Mouse (Mus musculus) Patski (cell line): ENCODE data around the gene Ncmap. TPM values are rescaled to one million over a fixed set of nuclear protein-coding genes. Genes with fewer than 3 reads are reported as not detected.

Experiments used
- ATAC-seq: fragments of 100-300 bp; one replicate; pipeline ENCODE4 v1.8.0; 2021
- CTCF ChIA-PET: fragments of 350-600 bp; sonication (Branson Sonifier 250); formaldehyde crosslinking; loops from one replicate; lab custom pipeline; 2022; ENCODE audit warnings: inconsistent platforms; lab: Charles Lee
- POLR2A ChIA-PET: fragments of 350-600 bp; sonication (Branson Sonifier 250); formaldehyde crosslinking; loops from one replicate; lab custom pipeline; 2022; ENCODE audit warnings: antibody characterized with exemption, inconsistent platforms; lab: Charles Lee
- DNase-seq: peaks from one replicate; pipeline ENCODE4 v3.0.0-alpha.2; 2011; ENCODE audit warnings: low read depth, low spot score
- H3K27me3 ChIP-seq: fragments of 371-371 bp; one replicate; pipeline ENCODE4 v1.5.1; 2021
- CTCF ChIP-seq: fragments of 100-300 bp; IDR thresholded peaks from one replicate; pipeline ENCODE4 v1.5.1; 2021
- in situ Hi-C: fragments of 300-500 bp; cut with MboI; formaldehyde crosslinking; loops from 3 replicates; pipeline ENCODE4 v1.11.1; 2018; ENCODE audit warnings: low pct_unique_long_range_greater_than_20kb, mixed read lengths
- polyA plus RNA-seq: library from polyadenylated mRNA; unstranded; gene quantifications from one replicate; pipeline ENCODE4 v1.2.3, GENCODE M21; 2021

The Ncmap gene
- polyA plus RNA-seq, 1 experiment from 2014 or later, result not detected

- no peak for TF ChIP-seq CTCF
- CTCF ChIA-PET, result no interaction called here
- in situ Hi-C loops, result no loop called here
Observed at GRCm38 (mm10) chr4:135404916-135405315, 6.9 kb upstream of the Ncmap start.

DNA sequence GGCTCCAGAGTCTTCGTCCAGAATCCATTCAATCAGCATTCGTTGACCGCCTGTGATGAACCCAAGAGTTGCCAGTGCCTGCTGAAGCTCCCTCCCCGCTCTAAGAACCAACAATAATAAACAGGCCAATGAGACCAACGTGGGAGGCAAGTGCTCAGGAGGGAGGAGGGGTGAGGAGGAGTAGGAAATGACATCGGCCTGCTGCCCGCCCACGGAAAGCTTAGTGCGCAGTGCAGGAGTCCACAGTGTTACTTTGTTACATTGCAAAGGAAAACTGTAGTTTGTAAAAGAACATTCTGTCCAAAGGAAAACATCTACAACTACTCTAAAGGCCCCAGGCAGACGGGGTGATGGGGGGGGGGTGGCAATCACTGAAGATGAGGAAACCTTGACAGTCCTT lies 6.0 kb upstream of the Ncmap start:
- DNase-seq (no peak), ATAC-seq (no peak)
- in situ Hi-C loops, result no loop called here
- CTCF ChIA-PET, result interaction anchor here (1.0 to 3.3 kb wide), 2 partner anchors 7 to 21 kb away, joined by 6 to 9 read pairs; no protein-coding TSS in a partner anchor
- POLR2A ChIA-PET, result no interaction called here
- no peak for TF ChIP-seq CTCF
- H3K27me3 ChIP-seq, result no peaks in the 10 kb centered on the region

More at GRCm38 (mm10) chr4:135404916-135405315, 6.9 kb upstream of the Ncmap start:
- DNase-seq (no peak), ATAC-seq (no peak)
- H3K27me3 ChIP-seq, result no peaks in the 10 kb centered on the region
- POLR2A ChIA-PET, result no interaction called here

GRCm38 (mm10) chr4:135401881-135402280 lies 3.9 kb upstream of the Ncmap start:
- TF ChIP-seq CTCF, result no peak

DNA sequence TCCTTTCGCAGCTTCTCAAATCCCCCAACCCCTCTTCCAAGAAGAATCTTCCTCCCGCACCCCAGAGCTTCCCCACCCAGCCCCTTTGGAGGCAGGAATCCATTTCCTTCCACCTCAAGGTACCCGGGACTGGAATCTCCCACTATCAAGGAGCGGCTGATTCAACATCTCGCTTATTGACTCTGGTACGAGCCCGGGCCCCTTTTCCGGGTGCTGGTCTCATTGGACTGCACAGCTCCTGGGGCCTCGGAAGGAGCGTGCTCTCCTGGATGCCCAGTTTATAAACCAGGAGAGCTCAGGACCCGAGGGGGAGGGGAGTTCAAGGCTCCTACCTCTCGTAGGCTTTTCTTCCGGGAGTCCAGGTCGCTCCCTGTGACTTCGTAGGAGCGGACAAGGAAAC lies 476 bp downstream of the Ncmap start:
- in situ Hi-C loops, result no loop called here
- DNase-seq (no peak), ATAC-seq (no peak)
- CTCF ChIA-PET, result interaction anchor here (1.3 kb wide), 2 partner anchors 14 to 15 kb away, joined by 4 to 5 read pairs; no protein-coding TSS in a partner anchor
- POLR2A ChIA-PET, result no interaction called here
- H3K27me3 ChIP-seq, result no peaks in the 10 kb centered on the region
- no peak for TF ChIP-seq CTCF

More at GRCm38 (mm10) chr4:135401881-135402280, 3.9 kb upstream of the Ncmap start:
- H3K27me3 ChIP-seq, result no peaks in the 10 kb centered on the region
- CTCF ChIA-PET, result interaction anchor here (1.3 to 3.3 kb wide), 2 partner anchors 10 to 19 kb away, joined by 3 to 9 read pairs; no protein-coding TSS in a partner anchor
- no peak for ATAC-seq
- POLR2A ChIA-PET, result no interaction called here
- no peak for DNase-seq
- in situ Hi-C loops, result no loop called here

- in situ Hi-C loops, result no loop called here
- no peak for DNase-seq
- H3K27me3 ChIP-seq, result no peaks in the 10 kb centered on the region
- TF ChIP-seq CTCF, result no peak
- CTCF ChIA-PET, result interaction anchor here (1.3 kb wide), 1 partner anchor 16 kb away, joined by 4 read pairs; no protein-coding TSS in a partner anchor
- ATAC-seq, result no peak
- POLR2A ChIA-PET, result no interaction called here
Observed at GRCm38 (mm10) chr4:135396303-135396702, 1.7 kb downstream of the Ncmap start.

DNA sequence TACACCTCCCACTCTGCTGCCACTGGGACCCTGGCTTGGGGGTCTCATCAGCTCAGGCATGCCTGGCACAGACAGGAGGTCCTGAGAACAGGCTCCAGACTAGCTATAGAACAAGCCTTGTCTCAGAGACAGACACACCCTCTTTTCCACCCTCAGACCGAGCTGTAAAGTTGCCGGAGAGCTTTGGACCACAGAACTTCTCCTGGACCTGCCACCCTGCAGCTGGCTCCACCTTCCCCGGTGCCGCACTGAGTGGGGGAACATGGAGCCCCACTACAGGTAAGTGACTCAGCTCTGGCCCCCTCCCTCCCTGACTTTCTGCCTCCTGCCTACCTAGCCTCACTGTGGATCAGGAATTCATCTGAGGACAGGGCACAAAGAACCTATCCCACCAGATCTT lies 2.7 kb downstream of the Ncmap start:
- no peaks in the 10 kb centered on the region for H3K27me3 ChIP-seq
- ATAC-seq (no peak), DNase-seq (no peak)
- no peak for TF ChIP-seq CTCF
- CTCF ChIA-PET, result interaction anchor here (0.9 kb wide), 1 partner anchor 121 kb away, joined by 3 read pairs; no protein-coding TSS in a partner anchor
- in situ Hi-C loops, result no loop called here
- POLR2A ChIA-PET, result no interaction called here

GRCm38 (mm10) chr4:135394666-135395065 lies 3.4 kb downstream of the Ncmap start:
- ChIA-PET CTCF (interaction anchor here (0.9 kb wide), 1 partner anchor 122 kb away, joined by 3 read pairs; no protein-coding TSS in a partner anchor), POLR2A (no interaction called here)
- TF ChIP-seq CTCF, result no peak
- in situ Hi-C loops, result no loop called here
- no peak for ATAC-seq
- H3K27me3 ChIP-seq, result no peaks in the 10 kb centered on the region
- no peak for DNase-seq

- ChIA-PET POLR2A (no interaction called here), CTCF (interaction anchor here (1.7 kb wide), 1 partner anchor 18 kb away, joined by 7 read pairs; no protein-coding TSS in a partner anchor)
- in situ Hi-C loops, result no loop called here
Observed at GRCm38 (mm10) chr4:135393381-135393780, 4.6 kb downstream of the Ncmap start.

DNA sequence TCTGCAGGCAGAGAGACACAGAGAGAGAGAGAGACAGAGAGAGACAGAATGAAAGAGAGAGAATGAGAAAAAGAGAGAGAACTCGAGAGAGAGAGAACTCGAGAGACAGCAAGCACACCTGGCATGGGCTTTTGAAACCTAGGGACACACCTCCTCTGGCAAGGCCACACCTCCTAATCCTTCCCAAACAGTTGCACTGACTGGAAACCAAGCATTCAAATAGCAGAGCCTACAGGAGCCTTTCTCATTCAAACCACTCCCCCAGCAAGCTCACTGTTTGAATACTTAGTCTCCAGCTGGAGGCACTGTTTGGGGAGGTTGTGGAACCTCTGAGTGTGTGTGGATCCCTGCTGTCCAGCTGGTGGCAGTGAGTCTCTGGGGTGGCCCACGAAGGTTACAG lies 5.2 kb downstream of the Ncmap start:
- CTCF ChIA-PET, result interaction anchor here (1.7 kb wide), 1 partner anchor 19 kb away, joined by 7 read pairs; no protein-coding TSS in a partner anchor
- no peak for ATAC-seq
- in situ Hi-C loops, result no loop called here

More at GRCm38 (mm10) chr4:135393381-135393780, 4.6 kb downstream of the Ncmap start:
- no peak for DNase-seq
- no peak for TF ChIP-seq CTCF
- ATAC-seq, result no peak
- no peaks in the 10 kb centered on the region for H3K27me3 ChIP-seq

DNA sequence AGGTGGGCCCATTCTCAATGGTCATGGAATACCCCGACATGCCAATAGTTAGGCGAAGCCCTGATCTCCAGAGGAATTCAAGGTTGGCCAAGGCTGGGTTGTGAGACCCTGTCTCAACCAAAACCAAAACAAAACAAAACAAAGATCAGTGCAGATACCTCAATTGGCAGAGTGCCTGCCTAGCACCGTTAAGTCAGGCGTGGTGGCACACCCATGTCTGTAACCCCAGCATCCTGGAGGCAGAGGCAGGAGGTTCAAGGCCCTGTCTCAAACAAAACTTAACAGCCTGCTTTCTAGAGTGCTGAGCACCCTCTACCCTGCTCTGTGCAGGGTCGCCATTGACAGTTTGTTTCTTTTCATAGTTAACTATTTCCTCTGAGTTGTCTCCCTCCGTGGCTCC lies 7.0 kb downstream of the Ncmap start:
- CTCF ChIA-PET, result no interaction called here
- in situ Hi-C loops, result no loop called here
- no peak for DNase-seq
- POLR2A ChIA-PET, result no interaction called here
- no peak for ATAC-seq
- no peaks in the 10 kb centered on the region for H3K27me3 ChIP-seq
- TF ChIP-seq CTCF, result no peak

More for the DNA sequence above, 5.2 kb downstream of the Ncmap start:
- DNase-seq, result no peak
- TF ChIP-seq CTCF, result no peak
- POLR2A ChIA-PET, result no interaction called here
- no peaks in the 10 kb centered on the region for H3K27me3 ChIP-seq

DNA sequence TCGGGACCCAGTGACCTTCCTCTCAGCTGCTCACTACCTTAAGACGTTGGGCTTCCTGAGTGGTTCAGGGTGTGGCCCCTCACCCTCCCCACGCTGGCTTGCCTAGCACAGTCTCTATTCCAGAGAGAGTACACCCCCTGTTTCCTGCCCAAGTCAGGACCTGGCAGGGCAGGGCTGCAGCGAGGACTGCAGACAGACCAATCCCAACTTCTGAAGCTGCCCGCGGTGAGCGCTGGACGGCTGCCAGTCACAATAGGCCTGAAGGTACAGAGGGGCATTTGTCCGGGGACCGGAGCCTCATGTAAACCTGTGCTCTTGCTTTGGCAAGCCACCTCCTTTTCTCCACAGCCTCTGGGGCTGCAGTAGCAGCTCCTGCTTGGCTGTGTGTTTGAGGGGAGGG lies 12.4 kb downstream of the Ncmap start:
- no peak for TF ChIP-seq CTCF
- ChIA-PET CTCF (interaction anchor here (3.7 kb wide), 1 partner anchor 26 kb away, joined by 17 read pairs; no protein-coding TSS in a partner anchor), POLR2A (interaction anchor here (0.6 kb wide), 1 partner anchor 117 kb away, joined by 6 read pairs; no protein-coding TSS in a partner anchor)
- in situ Hi-C loops, result no loop called here
- ATAC-seq (no peak), DNase-seq (no peak)
- H3K27me3 ChIP-seq, result no peaks in the 10 kb centered on the region
